Mouse (Mus musculus): ENCODE results near the gene Pds5a. TPM values are rescaled to one million over a fixed set of nuclear protein-coding genes. Genes with fewer than 3 reads are reported as not detected.

The Pds5a gene
- polyA plus RNA-seq, 1 experiment from 2014 or later, result 23.1 TPM

DNA sequence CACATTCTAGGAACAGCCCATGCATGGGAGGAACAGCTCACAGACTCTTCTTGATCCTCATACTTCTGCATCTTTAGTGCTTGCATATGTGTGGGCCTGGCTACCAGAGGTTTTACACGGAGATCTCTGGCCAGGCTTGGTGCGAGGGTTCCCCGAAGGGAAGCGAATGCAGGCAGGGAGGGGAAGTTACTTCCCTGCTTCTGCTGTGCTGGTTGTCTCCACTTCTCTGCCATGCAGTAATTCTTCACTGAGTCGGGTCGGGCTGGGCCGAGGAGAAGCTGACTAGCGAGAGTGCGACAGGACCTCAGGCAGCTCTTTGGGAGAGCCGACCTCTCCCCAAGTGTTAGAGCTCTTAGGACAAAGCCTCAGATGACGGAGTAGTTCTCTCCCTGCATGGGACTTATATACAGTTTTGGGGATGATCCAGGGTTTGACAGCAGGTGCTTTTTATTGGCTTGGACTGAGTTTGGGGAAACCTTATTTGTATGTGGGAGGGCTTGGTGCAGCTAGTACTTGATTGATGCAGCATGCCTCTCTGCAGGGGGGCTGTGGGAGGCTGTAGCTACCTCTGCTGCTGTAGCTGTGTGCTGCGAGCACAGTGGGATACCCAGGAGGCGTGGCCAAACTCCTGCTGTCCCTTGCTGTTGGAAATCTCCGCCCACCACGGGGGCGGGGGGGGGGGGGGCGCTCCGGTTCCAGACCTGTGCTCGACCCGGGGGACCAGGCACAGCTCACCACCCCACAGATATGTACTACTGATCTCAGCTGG is 136.8 kb downstream of the Pds5a start:
- Histone ChIP-seq H3K4me2 (no peak overlapping the region), H3K27me3 (no peaks in the 10 kb centered on the region), H3K4me1 (replicated peaks) (peaks cover 27% of the 10 kb centered on the region), H3K4me3 (replicated peaks) (no peak overlapping the region), H3K27ac (no peak overlapping the region), H3K9ac (no peak overlapping the region), H3K9me3 (replicated peaks) (no peaks in the 10 kb centered on the region), H3K36me3 (peaks cover 11% of the 10 kb centered on the region)
- DNase-seq (no peak), ATAC-seq (ENCODE audit: low read depth) (peak; percentile 36)
- 56% methylated on average over 18 of the region's 20 CpGs for WGBS (ENCODE audit: insufficient replicate concordance)

- no peak overlapping the region for H3K27ac ChIP-seq
- no peak overlapping the region for H3K4me2 ChIP-seq
- H3K27me3 ChIP-seq, result no peaks in the 10 kb centered on the region
- DNase-seq, result no peak
- no peaks in the 10 kb centered on the region for H3K9me3 ChIP-seq (replicated peaks)
- H3K36me3 ChIP-seq, result peaks cover 25% of the 10 kb centered on the region
- H3K4me3 ChIP-seq (replicated peaks), result no peak overlapping the region
- no peak overlapping the region for H3K9ac ChIP-seq
- ATAC-seq (ENCODE audit: low read depth), result no peak
- peaks cover 31% of the 10 kb centered on the region for H3K4me1 ChIP-seq (replicated peaks)
These were observed 141.0 kb downstream of the Pds5a start for GRCm38 (mm10) chr5:65557109-65557508.

Other genes with a start within 250 kb of the Pds5a start
- 1.0 TPM in 1 of 2 replicates, not detected in the other for gene Gm43552, start 205.4 kb downstream of the Pds5a start, polyA plus RNA-seq (2015; fragmentation: Nextera tagmentation; extraction: Ambion mirVana)
- 34.9 and 39.6 TPM in 2 replicates for gene Smim14, start 161.1 kb downstream of the Pds5a start, polyA plus RNA-seq (2015; fragmentation: Nextera tagmentation; extraction: Ambion mirVana)
- gene Ube2k, start 161.0 kb downstream of the Pds5a start, polyA plus RNA-seq (2015; fragmentation: Nextera tagmentation; extraction: Ambion mirVana), result 116 and 132 TPM in 2 replicates
- 9.6 and 11.5 TPM in 2 replicates for gene N4bp2, start 65.2 kb upstream of the Pds5a start, polyA plus RNA-seq (2015; fragmentation: Nextera tagmentation; extraction: Ambion mirVana)
- gene Rhoh, start 162.9 kb upstream of the Pds5a start, polyA plus RNA-seq (2015; fragmentation: Nextera tagmentation; extraction: Ambion mirVana), result 1.6 and 1.7 TPM in 2 replicates
- gene Chrna9, start 236.6 kb upstream of the Pds5a start, polyA plus RNA-seq (2015; fragmentation: Nextera tagmentation; extraction: Ambion mirVana), result not detected in 2 replicates